Mouse (Mus musculus): Measurements from ENCODE around the gene Cyp8b1. TPM values are rescaled to one million over a fixed set of nuclear protein-coding genes. Genes with fewer than 3 reads are reported as not detected.

Gene Cyp8b1
- not detected for polyA plus RNA-seq (2017; shearing (Covaris generic))

GRCm38 (mm10) chr9:121916102-121916501 lies at the start of gene Cyp8b1:
Gene Cyp8b1 (minus strand): TSS chr9:121916305.

GRCm38 (mm10) chr9:121950418-121951113 lies 34.5 kb upstream of the Cyp8b1 start, which contains the start of gene Fam198a:
Gene Fam198a (plus strand): TSS chr9:121950988.

GRCm38 (mm10) chr9:121898245-121898644 lies 17.9 kb downstream of the Cyp8b1 start, which contains the start of gene Ackr2:
Gene Ackr2 (plus strand): TSS chr9:121898355.

Other genes starting within 250 kb of the Cyp8b1 start
- gene Sec22c, start 210.8 kb downstream of the Cyp8b1 start, polyA plus RNA-seq (2017; shearing (Covaris generic)), result 41.5 TPM
- gene Ss18l2, start 206.0 kb downstream of the Cyp8b1 start, polyA plus RNA-seq (2017; shearing (Covaris generic)), result 21.6 TPM
- gene Nktr, start 197.1 kb downstream of the Cyp8b1 start, polyA plus RNA-seq (2017; shearing (Covaris generic)), result 177 TPM
- gene Zfp651, start 157.0 kb downstream of the Cyp8b1 start, polyA plus RNA-seq (2017; shearing (Covaris generic)), result not detected
- not detected for gene Klhl40, start 138.7 kb downstream of the Cyp8b1 start, polyA plus RNA-seq (2017; shearing (Covaris generic))
- gene Hhatl, start 123.8 kb downstream of the Cyp8b1 start, polyA plus RNA-seq (2017; shearing (Covaris generic)), result not detected
- not detected for gene Ccdc13, start 76.8 kb downstream of the Cyp8b1 start, polyA plus RNA-seq (2017; shearing (Covaris generic))
- gene Higd1a, start 57.9 kb downstream of the Cyp8b1 start, polyA plus RNA-seq (2017; shearing (Covaris generic)), result 79.7 TPM
- gene Ackr2, start 17.9 kb downstream of the Cyp8b1 start, polyA plus RNA-seq (2017; shearing (Covaris generic)), result not detected
- gene Fam198a, start 34.7 kb upstream of the Cyp8b1 start, polyA plus RNA-seq (2017; shearing (Covaris generic)), result not detected
- 0.30 TPM for gene Pomgnt2, start 80.8 kb upstream of the Cyp8b1 start, polyA plus RNA-seq (2017; shearing (Covaris generic))
- 113 TPM for gene Snrk, start 201.0 kb upstream of the Cyp8b1 start, polyA plus RNA-seq (2017; shearing (Covaris generic))

All from naive thymus-derived CD4-positive, alpha-beta T cell, adult 5 months (primary cell).